Mouse (Mus musculus) splenic B cell, adult 2 months (primary cell): ENCODE data around the gene Mgst3.

ENCODE experiments used
- DNase-seq: peaks from one replicate; pipeline ENCODE4 v3.0.0-alpha.2; 2011; ENCODE audit warnings: low read depth, low spot score
- H3K27me3 ChIP-seq: 2 replicates; pipeline ENCODE4 v1.6.1; 2012; ENCODE audit warnings: mild to moderate bottlenecking, low read length, moderate library complexity, mixed read lengths; ENCODE audit not compliant: control insufficient read depth, poor library complexity, insufficient read depth, severe bottlenecking
- H3K36me3 ChIP-seq: 2 replicates; pipeline ENCODE4 v1.6.1; 2012; ENCODE audit warnings: mild to moderate bottlenecking, low read length, moderate library complexity, mixed read lengths; ENCODE audit not compliant: control insufficient read depth, poor library complexity, insufficient read depth, severe bottlenecking

Gene Mgst3

DNA sequence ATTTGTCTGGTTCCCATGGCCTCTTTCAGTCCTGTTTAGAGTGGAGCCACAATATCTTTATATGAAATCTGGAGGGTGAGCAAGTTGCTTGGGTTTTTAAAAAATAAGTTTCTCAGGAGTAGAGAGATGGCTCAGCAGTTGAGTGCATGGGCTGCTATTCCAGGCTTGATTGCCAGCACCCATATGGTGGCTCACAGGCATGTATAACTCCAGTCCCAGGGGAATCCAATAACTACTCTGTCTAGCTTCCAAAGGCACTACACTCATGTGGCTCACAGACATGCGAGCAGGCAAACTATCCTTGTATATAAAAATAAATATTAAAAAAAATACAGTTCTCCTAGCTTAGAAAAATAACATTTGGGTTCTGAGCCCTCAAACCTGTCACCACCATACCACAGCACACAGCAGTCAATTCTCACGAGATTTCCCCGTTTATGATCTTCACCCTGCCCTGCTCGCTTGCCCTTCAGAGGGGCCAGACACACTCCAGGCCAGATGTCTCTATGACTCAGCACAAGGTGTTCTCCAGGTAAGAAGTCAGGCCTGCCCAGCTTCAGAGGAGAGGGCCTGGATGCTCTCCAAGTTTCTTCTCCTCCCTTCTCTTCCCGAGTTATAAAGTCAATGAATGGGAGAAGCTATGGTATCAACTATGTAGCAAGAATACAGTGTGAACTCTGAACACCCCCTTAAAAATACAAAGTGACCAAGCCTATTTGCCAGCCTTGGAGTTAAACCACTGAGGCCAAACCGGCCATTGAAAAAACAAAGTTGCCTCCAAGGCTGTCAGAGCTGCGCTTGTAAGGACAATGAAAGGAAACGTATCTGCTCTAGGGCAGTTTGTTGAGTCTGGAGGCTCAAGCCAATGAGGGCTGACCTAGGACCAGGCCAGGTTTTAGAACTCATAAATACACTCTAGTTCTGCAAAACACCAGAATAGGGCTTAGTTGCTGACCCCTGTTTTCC lies 12.3 kb downstream of the Mgst3 start:
- H3K36me3 ChIP-seq: no peaks in the 10 kb centered on the region
- DNase-seq: no peak
- H3K27me3 ChIP-seq: no peaks in the 10 kb centered on the region

DNA sequence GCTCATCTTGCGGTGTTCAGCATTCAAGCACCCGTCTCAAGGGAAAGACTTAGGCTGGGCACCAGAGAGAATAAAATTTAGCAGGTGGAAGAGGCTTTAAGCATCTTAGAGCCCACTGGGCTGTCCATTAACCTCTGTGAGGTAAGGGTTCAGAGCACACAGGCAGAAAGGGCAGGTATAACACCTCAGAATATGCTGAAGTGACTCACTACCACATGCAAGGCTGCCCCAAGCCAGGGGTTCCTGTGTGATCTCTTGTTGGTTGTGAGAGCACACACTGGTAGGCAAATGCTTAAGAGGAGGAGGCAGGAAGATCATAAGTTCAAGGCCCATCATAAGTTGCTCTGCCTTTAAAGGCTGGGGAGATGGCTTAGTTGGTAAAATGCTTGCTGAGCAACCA lies 13.4 kb downstream of the Mgst3 start:
- DNase-seq: no peak
- Histone ChIP-seq H3K27me3 (no peaks in the 10 kb centered on the region), H3K36me3 (no peaks in the 10 kb centered on the region)

DNA sequence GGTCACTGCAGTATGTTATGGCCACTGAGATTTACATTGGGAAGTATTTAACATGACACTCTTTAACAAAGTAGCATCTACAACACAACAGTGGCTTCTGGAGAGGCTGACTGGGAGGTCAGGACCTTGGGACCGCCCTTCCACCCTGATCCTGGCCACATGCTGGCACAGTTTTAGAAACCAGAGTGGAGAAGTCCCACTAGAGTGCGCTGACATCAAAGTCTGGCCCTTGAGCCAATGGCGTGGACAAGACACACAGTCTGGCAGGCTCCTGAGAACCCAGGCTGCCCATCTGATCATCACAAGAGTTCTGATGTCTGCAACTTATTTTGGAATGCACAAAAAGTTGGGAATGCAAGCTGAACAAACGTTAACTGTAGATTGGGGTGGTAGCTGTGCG lies 13.9 kb downstream of the Mgst3 start:
- no peaks in the 10 kb centered on the region for H3K36me3 ChIP-seq
- no peaks in the 10 kb centered on the region for H3K27me3 ChIP-seq
- no peak for DNase-seq

DNA sequence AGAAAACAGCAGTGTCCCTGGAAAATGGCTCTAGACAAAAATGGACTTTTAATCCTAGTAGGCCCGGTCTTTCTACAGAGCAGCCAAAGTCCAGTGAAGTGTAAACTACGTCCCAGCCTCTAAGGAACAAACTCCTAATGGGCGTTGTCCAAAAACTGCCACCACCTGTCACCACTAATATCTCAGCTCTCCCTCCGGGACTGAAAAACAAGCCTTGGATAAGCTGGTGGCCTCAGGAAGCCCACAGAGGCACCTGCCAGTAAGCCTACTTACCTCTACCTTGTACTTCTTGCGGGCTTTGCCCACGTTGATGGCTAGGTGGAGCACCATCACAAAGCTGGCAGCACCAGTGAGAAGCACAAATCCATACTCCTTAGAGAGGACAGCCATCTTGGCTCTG lies 15.6 kb downstream of the Mgst3 start:
- H3K36me3 ChIP-seq: no peaks in the 10 kb centered on the region
- no peaks in the 10 kb centered on the region for H3K27me3 ChIP-seq
- no peak for DNase-seq

DNA sequence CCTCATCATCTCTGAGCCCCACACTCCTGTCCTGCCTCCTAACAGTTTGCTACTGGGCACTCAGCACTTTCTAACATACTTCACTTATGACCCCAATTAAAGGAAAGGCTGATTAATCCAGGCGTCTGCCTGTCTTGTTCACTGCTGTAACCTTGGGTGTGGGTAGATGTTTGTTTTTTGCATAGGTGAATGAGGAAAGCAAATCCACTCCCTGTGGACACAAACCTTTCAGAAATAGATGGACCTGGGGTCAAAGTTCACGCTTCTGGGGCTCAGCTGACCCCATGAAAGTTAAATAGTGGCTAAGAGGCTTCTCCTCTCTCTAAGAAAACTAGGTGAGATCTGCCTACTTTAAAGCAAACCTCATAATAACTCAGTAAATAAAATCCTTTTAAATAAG lies 18.7 kb downstream of the Mgst3 start:
- Histone ChIP-seq H3K27me3 (no peaks in the 10 kb centered on the region), H3K36me3 (no peaks in the 10 kb centered on the region)
- no peak for DNase-seq

DNA sequence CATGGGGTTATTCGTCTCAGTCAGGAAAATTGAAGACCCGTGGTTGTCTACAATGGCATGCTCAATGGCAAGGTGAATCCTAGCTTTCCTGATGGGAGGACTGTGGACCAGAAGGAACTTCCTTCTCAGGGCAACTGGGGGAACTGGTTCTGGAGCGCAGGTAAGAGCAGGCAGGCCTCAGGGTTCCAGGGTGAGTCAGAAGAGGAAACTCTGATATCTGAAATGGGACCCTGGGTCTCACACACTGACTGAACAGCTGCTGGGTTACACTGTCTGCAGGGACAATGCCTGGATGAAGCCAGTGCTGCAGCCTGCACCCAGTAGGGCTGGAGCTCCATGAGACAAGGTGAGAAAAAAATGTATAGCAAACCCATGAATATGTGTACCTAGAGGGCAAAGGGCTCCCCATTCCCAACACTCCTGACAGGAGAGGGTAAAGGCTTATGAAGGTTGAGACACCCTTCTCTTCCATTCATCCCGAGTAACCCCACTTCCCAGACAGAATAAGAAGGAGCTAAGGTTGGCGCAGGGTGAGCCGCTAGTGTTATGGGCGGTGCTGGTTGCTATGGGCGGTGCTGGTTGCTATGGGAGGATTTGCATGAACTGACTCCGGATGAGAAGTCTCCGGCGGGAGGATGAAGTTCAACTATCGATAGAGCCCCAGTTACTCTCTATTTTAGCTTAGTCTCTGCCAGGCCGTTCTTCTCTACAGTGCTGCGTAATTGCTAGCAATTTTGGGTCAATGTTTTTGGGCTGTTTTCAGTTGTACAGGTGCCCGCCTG lies 19.4 kb downstream of the Mgst3 start:
- Histone ChIP-seq H3K36me3 (no peaks in the 10 kb centered on the region), H3K27me3 (no peaks in the 10 kb centered on the region)
- DNase-seq: peak; percentile 84

DNA sequence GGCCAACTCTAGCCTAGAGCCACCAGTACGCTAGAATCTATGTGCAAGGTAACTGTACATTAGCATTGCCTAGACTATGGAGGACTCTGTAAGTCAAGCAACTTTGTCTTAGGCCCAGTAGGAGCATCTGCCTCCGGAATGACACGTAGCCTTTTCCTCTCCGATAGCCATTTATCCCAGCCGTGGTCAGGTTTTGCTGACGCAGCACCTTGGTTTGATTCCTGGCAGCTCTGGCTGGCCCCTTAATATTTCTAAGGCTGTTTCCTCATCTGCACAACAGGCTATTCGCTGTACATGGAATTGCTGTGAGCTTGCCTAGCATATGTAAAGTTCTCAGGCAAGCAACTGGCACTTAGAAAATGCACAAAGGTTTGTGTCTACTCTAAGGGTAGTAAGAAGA lies 20.9 kb downstream of the Mgst3 start:
- no peaks in the 10 kb centered on the region for H3K27me3 ChIP-seq
- DNase-seq: no peak
- H3K36me3 ChIP-seq: no peaks in the 10 kb centered on the region

DNA sequence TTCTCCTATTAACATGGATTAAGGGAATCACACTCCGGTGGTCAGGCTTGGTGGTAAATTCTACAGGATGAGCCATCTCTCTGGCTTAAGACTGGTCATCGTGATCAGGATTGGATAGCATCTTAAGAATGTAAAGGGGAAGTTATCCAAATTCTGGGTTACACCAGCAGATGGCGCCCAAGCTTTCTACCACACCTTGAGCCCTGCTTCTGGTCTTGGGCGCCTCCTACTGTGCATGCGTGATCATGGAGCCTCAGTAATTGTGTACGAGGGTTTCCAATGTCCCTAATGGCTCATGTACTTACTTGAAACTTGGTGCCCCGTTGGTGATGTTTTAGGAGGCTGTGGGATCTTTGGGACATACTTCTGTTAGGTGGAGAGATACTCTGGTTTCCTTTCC lies 23.7 kb downstream of the Mgst3 start:
- no peaks in the 10 kb centered on the region for H3K27me3 ChIP-seq

DNA sequence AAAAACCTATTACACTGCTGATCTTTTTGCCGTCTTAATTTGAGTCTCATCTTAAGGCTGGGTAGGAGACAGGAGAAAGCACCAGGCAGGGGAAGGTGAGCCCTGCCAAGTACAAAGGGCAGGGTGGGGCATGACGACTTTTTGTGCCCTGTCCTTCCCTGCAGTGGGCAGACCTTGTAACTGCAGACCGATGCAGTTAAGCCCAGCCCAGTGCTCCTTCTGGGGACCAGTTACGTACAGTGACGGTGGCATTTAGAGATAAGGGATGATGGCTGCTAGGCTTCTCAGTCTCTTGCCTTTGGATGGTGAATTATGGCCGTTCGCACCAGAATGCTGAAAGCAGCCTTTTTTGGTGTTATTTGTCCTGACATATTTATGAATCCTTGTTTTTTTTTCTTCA lies 25.1 kb downstream of the Mgst3 start:
- Histone ChIP-seq H3K36me3 (peaks cover 2% of the 10 kb centered on the region; the same call in 1 of the 2 replicates), H3K27me3 (no peaks in the 10 kb centered on the region)
- no peak for DNase-seq

More for the DNA sequence above, 23.7 kb downstream of the Mgst3 start:
- H3K36me3 ChIP-seq: no peaks in the 10 kb centered on the region; the same call in 1 of the 2 replicates
- peak; percentile 95 for DNase-seq

DNA sequence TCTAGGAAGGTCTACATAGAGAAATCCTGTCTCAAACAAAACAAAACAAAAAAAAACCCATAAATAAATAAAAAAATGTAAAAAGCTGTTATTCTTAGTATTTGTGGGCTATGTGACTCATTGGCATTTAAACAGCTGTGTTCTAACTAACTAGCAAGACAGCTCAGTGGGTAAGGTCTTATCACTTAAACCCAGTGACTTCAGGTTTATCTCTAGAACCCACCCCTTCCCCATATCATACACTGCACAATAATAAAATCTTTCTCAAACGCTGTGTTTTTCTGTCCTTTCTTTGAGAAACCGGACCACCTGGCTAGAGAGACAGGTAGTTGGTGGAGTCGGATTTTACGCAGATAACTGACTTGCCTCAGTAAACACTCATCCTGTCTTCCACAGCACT lies 25.6 kb downstream of the Mgst3 start:
- no peaks in the 10 kb centered on the region for H3K27me3 ChIP-seq
- peaks cover 2% of the 10 kb centered on the region; the same call in 1 of the 2 replicates for H3K36me3 ChIP-seq
- DNase-seq: no peak

DNA sequence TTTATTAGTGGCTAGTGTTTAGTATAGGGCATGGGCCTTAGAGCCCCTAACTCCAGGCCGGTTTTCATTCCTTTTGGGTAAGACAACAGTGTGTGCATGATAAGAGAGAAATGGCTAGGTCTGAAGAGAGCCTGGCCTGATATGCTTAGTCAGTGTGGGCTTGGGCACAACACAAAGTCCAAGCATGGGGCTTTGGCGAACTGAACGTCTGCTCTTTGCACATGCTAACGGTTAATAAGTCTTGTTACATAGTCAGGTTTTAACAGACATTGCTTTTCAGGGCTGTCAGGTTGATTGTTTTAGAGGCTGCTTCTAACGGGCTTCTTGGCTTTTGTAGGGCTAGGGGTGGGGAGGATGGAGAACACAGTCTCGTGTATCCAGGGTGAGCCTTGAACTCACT lies 27.0 kb downstream of the Mgst3 start:
- peaks cover 2% of the 10 kb centered on the region; the same call in 1 of the 2 replicates for H3K36me3 ChIP-seq
- DNase-seq: no peak
- H3K27me3 ChIP-seq: no peaks in the 10 kb centered on the region

DNA sequence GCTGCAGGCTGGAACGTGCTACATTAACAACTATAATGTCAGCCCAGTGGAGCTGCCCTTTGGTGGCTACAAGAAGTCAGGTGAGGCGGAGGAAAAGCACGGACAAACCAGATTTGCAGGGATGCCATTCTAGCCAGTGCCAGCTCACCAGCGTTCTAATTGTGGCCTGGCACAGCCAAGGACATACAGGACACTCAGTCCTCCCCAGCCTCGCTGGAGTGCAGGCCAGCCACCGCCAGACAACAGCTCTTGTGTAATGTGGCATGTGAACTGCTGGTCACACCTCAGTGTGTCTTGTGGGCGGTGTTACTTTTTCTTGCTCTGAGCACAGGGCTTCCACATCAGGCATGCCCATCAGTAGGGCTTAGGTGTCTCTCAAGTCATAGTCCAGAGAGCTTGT lies 27.8 kb downstream of the Mgst3 start:
- no peak for DNase-seq
- no peaks in the 10 kb centered on the region for H3K27me3 ChIP-seq
- peaks cover 2% of the 10 kb centered on the region; the same call in 1 of the 2 replicates for H3K36me3 ChIP-seq

DNA sequence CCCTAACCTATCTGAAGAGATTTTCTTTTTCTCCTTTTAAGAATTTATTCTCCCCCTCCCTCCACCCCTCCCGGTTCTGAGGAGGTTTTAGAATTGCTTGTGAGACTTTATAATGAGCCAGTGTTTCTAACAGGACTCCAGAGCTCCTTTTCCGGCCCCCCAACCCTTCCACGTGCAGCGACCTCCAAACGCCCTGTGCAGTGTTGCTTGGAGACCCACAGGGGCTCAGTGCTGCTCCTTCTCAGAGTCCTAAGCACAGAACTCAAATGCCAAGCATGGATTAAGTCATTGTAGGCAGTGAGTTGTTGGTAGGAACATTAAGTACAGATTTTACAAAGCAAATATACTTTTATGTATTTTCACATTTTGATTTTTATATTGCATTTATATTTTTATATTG lies 30.3 kb downstream of the Mgst3 start:
- no peak for DNase-seq
- peaks cover 11% of the 10 kb centered on the region; the same call in 1 of the 2 replicates for H3K36me3 ChIP-seq
- no peaks in the 10 kb centered on the region for H3K27me3 ChIP-seq

DNA sequence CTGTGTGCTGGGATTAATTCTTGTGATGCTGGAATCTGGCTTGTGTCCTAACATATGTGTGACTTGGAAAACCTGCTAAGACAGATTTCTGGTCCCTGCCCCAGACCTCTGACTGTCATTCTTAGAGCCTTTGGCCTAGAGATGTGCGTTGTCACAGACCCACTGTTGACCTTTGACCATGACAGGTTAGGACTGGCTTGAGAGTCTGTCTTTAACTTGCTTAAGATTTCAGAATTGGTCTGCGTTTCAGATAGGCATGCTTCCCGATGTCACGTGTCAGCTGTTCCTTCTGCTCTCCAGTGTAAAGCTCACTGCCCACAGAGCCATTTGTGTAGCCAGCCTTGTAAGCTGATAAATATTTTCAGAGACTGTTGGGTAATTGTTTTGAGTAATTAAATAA lies 30.8 kb downstream of the Mgst3 start:
- no peak for DNase-seq
- Histone ChIP-seq H3K36me3 (peaks cover 11% of the 10 kb centered on the region; the same call in 1 of the 2 replicates), H3K27me3 (no peaks in the 10 kb centered on the region)

DNA sequence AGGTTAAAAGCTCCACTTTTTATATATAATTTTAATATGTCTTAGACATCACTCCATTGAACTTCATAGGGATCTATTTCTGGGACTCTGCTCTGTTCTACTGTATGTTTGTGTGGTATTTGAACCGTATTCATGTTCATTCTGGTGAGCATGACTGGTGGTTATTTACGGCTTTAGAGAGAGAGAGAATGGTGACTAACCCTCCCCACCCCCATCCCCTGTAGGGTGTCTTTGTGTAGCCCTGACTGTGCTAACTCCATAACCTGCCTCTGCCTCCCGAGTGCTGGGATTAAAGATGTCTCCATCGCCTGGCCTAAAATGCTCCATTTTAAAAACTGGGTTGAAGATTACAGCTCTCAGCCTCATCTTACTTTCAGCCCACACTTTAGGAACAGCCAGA lies 33.4 kb downstream of the Mgst3 start:
- DNase-seq: no peak
- Histone ChIP-seq H3K27me3 (no peaks in the 10 kb centered on the region), H3K36me3 (peaks cover 16% of the 10 kb centered on the region; the same call in 1 of the 2 replicates)
